Mouse (Mus musculus) neural tube, embryonic 13.5 days (tissue): Measurements from ENCODE around the gene Yif1a. TPM values are rescaled to one million over a fixed set of nuclear protein-coding genes. Genes with fewer than 3 reads are reported as not detected.

ENCODE experiments used
- ATAC-seq: fragments of 200-750 bp; cut with Nextera tagmentation; 2 replicates; pipeline ENCODE4 v1.8.0; 2017; ENCODE audit warnings: low read depth, mild to moderate bottlenecking, moderate TSS enrichment, moderate library complexity
- H3K27ac ChIP-seq: fragments of 300-500 bp; sonication (generic); replicated peaks from 2 replicates; pipeline ENCODE4 v1.5.1; 2015; ENCODE audit warnings: moderate library complexity, mild to moderate bottlenecking, inconsistent platforms
- H3K27me3 ChIP-seq: fragments of 300-500 bp; sonication (generic); 2 replicates; pipeline ENCODE4 v1.6.1; 2015; ENCODE audit warnings: mild to moderate bottlenecking, inconsistent platforms
- H3K36me3 ChIP-seq: fragments of 300-500 bp; sonication (generic); 2 replicates; pipeline ENCODE4 v1.6.1; 2015; ENCODE audit warnings: mild to moderate bottlenecking, inconsistent platforms
- H3K4me1 ChIP-seq: fragments of 300-500 bp; sonication (generic); replicated peaks from 2 replicates; pipeline ENCODE4 v1.6.1; 2015; ENCODE audit warnings: inconsistent platforms
- H3K4me2 ChIP-seq: fragments of 300-500 bp; sonication (generic); 2 replicates; pipeline ENCODE4 v1.6.1; 2015; ENCODE audit warnings: inconsistent platforms, mild to moderate bottlenecking, moderate library complexity
- H3K4me3 ChIP-seq: fragments of 300-500 bp; sonication (generic); 2 replicates; pipeline ENCODE4 v1.5.1; 2015; ENCODE audit warnings: mild to moderate bottlenecking, inconsistent platforms
- H3K9ac ChIP-seq: fragments of 300-500 bp; sonication (generic); 2 replicates; pipeline ENCODE4 v1.6.1; 2015; ENCODE audit warnings: moderate library complexity, mild to moderate bottlenecking, inconsistent platforms
- H3K9me3 ChIP-seq: fragments of 300-500 bp; sonication (generic); 2 replicates; pipeline ENCODE4 v1.6.1; 2016; ENCODE audit warnings: inconsistent platforms
- WGBS: fragments of 180-500 bp; shearing (Covaris S2); methylation state at CpG from one replicate; pipeline ENCODE4 v1.1.7; 2015; 5-methylcytosine and 5-hydroxymethylcytosine counted together
- polyA plus RNA-seq: library from polyadenylated mRNA; unstranded; fragments of >200 nt; fragmentation: Nextera tagmentation; extraction: Ambion mirVana; gene quantifications from 2 replicates; pipeline ENCODE4 v1.2.1, GENCODE M21; 2015

Gene Yif1a
- 51.3 and 67.5 TPM in 2 replicates for polyA plus RNA-seq

DNA sequence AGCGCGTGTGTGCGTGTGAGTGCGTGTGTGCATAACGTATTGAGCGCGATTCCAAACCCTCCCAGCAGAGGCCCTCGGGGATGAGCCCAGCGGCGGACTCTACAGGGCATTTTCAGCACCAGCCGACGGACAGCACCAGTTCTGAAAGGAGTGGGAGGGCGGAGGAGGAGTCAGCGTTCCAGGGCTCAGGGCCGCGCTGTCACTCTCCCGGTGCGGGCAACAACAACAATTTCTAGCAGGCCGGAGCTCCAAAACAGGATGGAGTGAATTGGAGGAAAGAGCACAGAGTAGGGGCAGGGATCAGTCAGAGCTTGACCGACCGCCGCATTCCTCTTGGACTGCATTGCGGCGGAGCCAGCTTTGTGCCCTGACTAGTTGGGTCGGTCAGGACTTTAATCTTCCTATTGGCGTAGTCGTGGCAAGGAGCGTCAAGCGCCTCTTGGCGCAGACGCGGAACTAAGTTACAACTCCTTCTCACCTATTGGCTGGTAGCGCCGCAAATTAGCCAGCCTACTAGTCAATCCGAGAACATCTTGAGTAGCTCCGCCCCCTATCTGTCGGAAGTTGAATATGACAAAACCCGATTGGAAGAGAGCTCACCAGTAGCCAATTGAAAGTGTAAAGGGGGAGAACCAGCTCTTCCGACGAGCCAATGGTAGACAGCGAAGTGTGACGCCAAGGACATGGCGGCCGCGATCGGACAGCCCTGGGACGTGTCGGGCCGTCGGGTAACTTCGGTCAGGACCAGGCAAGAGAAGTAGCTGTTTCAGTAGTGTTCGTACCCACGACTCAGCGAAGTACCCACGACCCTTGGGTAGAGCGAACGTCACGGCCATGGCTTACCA, at the start of gene Yif1a:
Gene Yif1a, plus strand, starts transcription at position 655 of the 845 bp plus-strand sequence.
- peak; percentile 91 for ATAC-seq
- Histone ChIP-seq H3K4me2 (peak within 1 kb of the TSS; percentile 88), H3K9me3 (no peaks in the 10 kb centered on the region), H3K4me3 (peak within 1 kb of the TSS; percentile 86), H3K27me3 (peaks cover 35% of the 10 kb centered on the region), H3K36me3 (peaks cover 34% of the 10 kb centered on the region), H3K27ac (peak within 1 kb of the TSS; percentile 90), H3K4me1 (peaks cover 36% of the 10 kb centered on the region), H3K9ac (peak within 1 kb of the TSS; percentile 85)
- under 1% methylated on average over 58 of the region's 58 CpGs for WGBS

DNA sequence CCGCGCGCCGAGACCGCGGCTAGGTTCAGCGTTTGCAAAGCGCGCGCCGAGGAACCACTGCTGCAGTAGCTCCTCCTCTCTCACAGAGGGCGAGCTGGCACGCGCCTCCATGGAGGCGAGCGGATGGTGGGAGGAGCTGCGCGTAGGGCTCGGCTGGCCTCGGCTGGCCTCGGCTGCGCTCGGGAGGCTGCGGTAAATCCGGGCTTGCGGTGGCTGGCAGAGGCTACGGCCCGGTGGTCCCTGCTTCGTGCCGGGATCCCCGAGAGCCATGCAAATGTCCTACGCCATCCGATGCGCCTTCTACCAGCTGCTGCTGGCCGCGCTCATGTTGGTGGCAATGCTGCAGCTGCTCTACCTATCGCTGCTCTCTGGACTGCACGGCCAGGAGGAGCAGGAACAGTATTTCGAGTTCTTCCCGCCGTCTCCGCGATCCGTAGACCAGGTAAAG, 49.6 kb upstream of the Yif1a start, which contains the start of the genes B4gat1 and AC124502.3:
Gene B4gat1, plus strand, starts transcription at position 118 of the 448 bp plus-strand sequence.
Gene AC124502.3, plus strand, starts transcription at position 183 of the 448 bp plus-strand sequence.
- peak; percentile 90 for ATAC-seq
- H3K4me2 ChIP-seq: peak within 1 kb of the TSS; percentile 89
- H3K27ac ChIP-seq: peak within 1 kb of the TSS; percentile 91
- H3K9me3 ChIP-seq: no peaks in the 10 kb centered on the region
- H3K4me3 ChIP-seq: peak within 1 kb of the TSS; percentile 89
- H3K9ac ChIP-seq: peak within 1 kb of the TSS; percentile 97
- under 1% methylated on average over 44 of the region's 44 CpGs for WGBS
- no peaks in the 10 kb centered on the region for H3K27me3 ChIP-seq
- peaks cover 12% of the 10 kb centered on the region for H3K36me3 ChIP-seq
- H3K4me1 ChIP-seq: peaks cover 41% of the 10 kb centered on the region

DNA sequence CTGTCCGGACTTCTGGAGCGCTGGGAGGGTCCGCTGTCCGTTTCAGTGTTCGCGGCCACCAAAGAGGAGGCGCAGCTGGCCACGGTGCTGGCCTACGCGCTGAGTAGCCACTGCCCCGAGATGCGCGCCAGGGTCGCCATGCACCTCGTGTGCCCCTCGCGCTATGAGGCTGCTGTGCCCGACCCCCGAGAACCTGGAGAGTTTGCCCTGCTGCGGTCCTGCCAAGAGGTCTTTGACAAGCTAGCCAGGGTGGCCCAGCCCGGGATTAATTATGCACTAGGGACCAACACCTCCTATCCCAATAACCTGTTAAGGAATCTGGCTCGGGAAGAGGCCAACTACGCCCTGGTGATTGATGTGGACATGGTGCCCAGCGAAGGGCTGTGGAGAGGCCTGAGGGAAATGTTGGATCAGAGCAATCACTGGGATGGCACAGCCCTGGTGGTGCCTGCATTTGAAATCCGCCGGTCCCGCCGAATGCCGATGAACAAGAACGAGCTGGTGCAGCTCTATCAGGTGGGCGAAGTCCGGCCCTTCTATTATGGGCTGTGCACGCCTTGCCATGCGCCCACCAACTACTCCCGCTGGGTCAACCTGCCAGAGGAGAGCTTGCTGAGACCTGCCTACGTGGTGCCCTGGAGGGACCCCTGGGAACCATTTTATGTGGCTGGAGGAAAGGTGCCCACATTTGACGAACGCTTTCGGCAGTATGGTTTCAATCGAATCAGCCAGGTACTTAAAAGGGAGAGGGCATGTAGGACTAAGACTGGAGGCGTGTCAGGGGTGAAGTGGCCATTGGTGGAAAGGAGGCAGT, 48.8 kb upstream of the Yif1a start:
- WGBS: 12% methylated on average over 41 of the region's 41 CpGs

DNA sequence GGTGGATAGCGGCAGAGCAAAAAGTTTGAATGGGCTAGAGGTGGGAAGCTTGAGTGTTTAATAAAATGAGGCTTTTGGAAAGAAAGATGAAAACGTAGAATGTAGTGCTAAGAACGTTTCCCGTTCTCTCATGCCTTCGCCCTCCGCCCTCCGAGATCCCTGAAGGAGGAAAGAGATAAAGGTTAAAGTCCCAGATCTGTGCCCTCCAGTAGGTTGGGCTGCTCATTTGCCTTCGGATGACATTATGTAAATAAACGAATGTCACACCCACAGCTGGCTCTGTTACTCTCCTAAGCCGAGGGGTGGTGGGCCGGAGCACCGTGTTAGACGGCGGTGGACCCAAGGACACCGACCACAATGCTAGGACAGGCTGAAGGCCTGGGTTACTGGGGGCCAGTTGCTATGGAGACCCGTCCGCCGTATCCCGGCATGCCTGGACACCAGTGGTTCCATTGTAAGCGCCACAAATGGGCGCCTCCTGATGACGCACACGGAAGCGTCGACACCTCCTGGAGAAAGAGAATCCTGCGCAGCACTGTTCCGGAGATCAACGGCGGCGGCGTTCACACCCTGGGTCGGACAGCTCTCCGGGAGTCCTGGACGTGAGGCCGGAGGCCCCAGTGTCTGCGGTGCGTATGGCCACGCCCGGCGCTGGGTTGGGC, 47.3 kb upstream of the Yif1a start, which contains the start of gene Brms1:
Gene Brms1, plus strand, starts transcription at position 493 of the 662 bp plus-strand sequence.
- peak; percentile 60 for ATAC-seq
- Histone ChIP-seq H3K4me1 (peaks cover 41% of the 10 kb centered on the region), H3K4me2 (peak within 1 kb of the TSS; percentile 89), H3K9ac (peak within 1 kb of the TSS; percentile 97), H3K4me3 (peak within 1 kb of the TSS; percentile 89), H3K27me3 (no peaks in the 10 kb centered on the region), H3K36me3 (peaks cover 24% of the 10 kb centered on the region), H3K9me3 (no peaks in the 10 kb centered on the region), H3K27ac (peak within 1 kb of the TSS; percentile 76)
- 7% methylated on average over 40 of the region's 40 CpGs for WGBS

More for the DNA sequence above, 48.8 kb upstream of the Yif1a start:
- no peaks in the 10 kb centered on the region for H3K9me3 ChIP-seq
- H3K27me3 ChIP-seq: no peaks in the 10 kb centered on the region
- peak; percentile 25 for ATAC-seq
- peaks cover 41% of the 10 kb centered on the region for H3K4me1 ChIP-seq
- H3K36me3 ChIP-seq: peaks cover 17% of the 10 kb centered on the region
- H3K27ac ChIP-seq: peak overlapping the region; percentile 91
- H3K9ac ChIP-seq: peak overlapping the region; percentile 97
- H3K4me3 ChIP-seq: peak overlapping the region; percentile 89
- peak overlapping the region; percentile 89 for H3K4me2 ChIP-seq

GRCm38 (mm10) chr19:5041588-5041987, 46.8 kb upstream of the Yif1a start:
- Histone ChIP-seq H3K27me3 (no peaks in the 10 kb centered on the region), H3K4me1 (peaks cover 41% of the 10 kb centered on the region), H3K4me3 (peak overlapping the region; percentile 89), H3K4me2 (peak overlapping the region; percentile 89), H3K27ac (peak overlapping the region; percentile 76), H3K36me3 (peaks cover 30% of the 10 kb centered on the region), H3K9me3 (no peaks in the 10 kb centered on the region), H3K9ac (peak overlapping the region; percentile 97)
- whole genome bisulfite sequencing: 2% methylated on average over 16 of the region's 16 CpGs
- ATAC-seq: peak; percentile 2; the same call in 1 of the 2 replicates

DNA sequence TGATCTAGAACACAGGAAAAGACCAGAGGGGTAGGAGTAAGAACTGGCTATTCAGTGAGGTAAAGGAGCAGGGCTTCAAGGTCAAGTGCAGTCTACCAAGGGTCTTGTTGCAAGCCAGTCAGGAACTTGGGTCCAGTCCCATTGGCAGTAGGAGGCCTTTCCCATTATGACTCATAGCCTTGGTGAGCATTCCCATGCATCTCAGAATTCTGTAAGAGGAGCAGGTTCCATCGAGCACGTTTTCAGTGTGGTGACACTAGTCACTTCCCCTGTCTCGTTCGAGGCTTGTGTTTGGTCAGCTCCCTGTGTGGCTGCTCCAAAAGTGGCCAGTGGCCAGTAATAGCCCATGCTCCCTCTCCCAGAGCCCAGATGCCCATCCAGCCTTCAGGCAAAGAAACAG, 42.8 kb upstream of the Yif1a start:
- Histone ChIP-seq H3K36me3 (peaks cover 65% of the 10 kb centered on the region), H3K9ac (no peak overlapping the region), H3K4me2 (no peak overlapping the region), H3K27ac (no peak overlapping the region), H3K9me3 (no peaks in the 10 kb centered on the region), H3K4me3 (no peak overlapping the region), H3K4me1 (peaks cover 27% of the 10 kb centered on the region), H3K27me3 (peaks cover 11% of the 10 kb centered on the region)
- no peak for ATAC-seq
- 80% methylated on average over 4 of the region's 4 CpGs for WGBS

DNA sequence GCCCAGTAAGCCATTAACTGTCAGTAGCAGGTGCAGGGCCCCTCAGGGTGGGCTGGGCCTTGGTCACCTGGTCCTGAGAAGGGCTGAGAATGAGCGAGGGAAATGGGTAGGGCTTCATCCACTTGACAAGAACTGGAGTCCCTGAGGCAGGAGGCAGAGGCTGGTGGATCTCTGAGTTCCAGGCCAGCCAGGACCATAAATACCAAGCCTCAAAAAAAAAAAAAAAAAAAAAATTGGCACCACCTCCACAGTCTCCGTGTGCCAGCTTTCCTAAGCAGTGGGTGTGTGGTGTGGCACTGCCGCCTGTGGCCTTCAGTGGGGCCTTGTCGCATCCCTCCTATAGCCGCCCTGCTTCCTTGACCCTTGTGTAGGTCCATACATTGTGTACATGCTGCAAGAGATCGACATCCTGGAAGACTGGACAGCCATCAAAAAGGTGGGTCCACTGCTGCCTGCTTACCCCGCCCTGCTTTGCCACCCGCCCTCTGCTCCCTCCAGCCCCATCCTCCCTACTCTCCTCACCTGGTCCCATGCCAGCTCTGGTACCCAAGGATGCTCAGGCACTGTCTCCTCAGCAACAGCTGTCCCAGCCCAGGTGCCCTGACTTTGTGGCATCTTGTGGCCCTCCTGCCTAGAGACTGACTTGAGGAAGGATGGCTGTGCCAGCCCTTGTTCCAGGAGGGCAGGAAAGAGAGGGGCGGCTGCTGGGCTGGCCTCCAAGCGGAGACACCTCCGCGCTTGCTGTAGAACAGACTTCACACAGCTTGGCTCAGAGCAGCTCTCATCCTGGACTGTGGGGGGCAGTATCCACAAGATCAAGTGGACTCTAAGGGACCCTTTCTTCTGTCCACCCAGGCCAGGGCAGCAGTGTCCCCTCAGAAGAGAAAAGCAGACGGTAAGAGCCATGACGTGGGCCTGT, 39.9 kb upstream of the Yif1a start:
- Histone ChIP-seq H3K36me3 (peaks cover 56% of the 10 kb centered on the region), H3K27me3 (peaks cover 40% of the 10 kb centered on the region), H3K4me2 (no peak overlapping the region), H3K9me3 (no peaks in the 10 kb centered on the region), H3K9ac (no peak overlapping the region), H3K4me1 (peaks cover 18% of the 10 kb centered on the region), H3K27ac (no peak overlapping the region), H3K4me3 (no peak overlapping the region)
- no peak for ATAC-seq
- WGBS: 88% methylated on average over 14 of the region's 14 CpGs

GRCm38 (mm10) chr19:5049325-5049724, 39.0 kb upstream of the Yif1a start:
- ATAC-seq: no peak

DNA sequence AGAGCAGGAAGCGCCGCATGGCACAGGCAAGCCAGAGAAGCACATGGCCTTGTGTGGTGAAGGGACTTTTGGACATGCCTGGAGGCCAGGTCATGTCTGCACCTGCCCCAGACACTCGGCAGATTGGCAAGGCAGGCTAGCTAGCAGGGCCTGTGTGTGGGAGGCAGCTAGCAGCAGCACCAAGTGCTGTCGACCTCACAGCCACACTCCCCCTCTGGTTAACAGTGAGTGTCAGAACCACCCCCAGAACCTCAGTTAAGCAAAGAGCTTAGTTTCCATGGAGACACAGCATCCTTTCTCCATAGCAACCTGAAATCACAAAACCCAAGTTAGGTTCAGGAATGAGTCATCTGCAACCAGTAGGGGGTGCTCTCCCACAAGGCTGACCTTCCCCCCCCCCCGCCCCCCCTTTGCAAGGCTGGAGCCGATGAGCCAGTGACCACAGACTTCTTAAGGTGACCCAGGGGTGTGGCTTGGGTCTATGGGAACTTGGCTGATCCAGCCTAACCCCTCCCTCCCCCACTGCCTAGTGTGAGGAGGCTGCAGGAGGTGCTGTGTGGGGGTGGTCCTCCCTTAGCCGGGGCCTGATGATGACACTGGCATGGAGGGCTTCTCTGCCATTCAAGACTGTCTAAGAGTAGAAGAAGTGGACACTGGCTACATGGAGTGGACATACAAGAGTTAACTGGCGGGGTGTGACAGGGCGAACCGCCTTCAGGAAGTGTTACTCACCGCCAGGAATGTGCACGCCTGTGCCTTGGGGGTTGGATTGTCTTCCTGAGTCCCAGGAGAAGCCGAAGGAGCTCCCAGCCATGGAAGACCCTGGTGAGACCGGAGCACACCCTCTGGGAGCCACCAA, 38.1 kb upstream of the Yif1a start, which contains the start of gene Rin1:
Gene Rin1, plus strand, starts transcription at position 435 of the 859 bp plus-strand sequence.
- peaks cover 18% of the 10 kb centered on the region for H3K4me1 ChIP-seq
- H3K9ac ChIP-seq: 0 out of 2 replicates have a peak within 1 kb of the TSS, but pooled peaks have one; percentile 6
- peak within 1 kb of the TSS; percentile 15 for H3K4me2 ChIP-seq
- H3K9me3 ChIP-seq: no peaks in the 10 kb centered on the region
- 0 out of 2 replicates have a peak, but pooled peaks have one; percentile 8 for ATAC-seq
- no peak within 1 kb of the TSS for H3K27ac ChIP-seq
- peaks cover 48% of the 10 kb centered on the region for H3K36me3 ChIP-seq
- WGBS: 19% methylated on average over 14 of the region's 14 CpGs
- H3K4me3 ChIP-seq: peak within 1 kb of the TSS; percentile 9
- H3K27me3 ChIP-seq: peaks cover 59% of the 10 kb centered on the region

More at GRCm38 (mm10) chr19:5049325-5049724, 39.0 kb upstream of the Yif1a start:
- H3K4me1 ChIP-seq: peaks cover 18% of the 10 kb centered on the region
- peaks cover 49% of the 10 kb centered on the region for H3K27me3 ChIP-seq
- no peaks in the 10 kb centered on the region for H3K9me3 ChIP-seq
- 83% methylated on average over 6 of the region's 6 CpGs for WGBS
- no peak overlapping the region for H3K27ac ChIP-seq
- H3K9ac ChIP-seq: no peak overlapping the region
- H3K4me3 ChIP-seq: no peak overlapping the region
- peaks cover 48% of the 10 kb centered on the region for H3K36me3 ChIP-seq
- H3K4me2 ChIP-seq: no peak overlapping the region

DNA sequence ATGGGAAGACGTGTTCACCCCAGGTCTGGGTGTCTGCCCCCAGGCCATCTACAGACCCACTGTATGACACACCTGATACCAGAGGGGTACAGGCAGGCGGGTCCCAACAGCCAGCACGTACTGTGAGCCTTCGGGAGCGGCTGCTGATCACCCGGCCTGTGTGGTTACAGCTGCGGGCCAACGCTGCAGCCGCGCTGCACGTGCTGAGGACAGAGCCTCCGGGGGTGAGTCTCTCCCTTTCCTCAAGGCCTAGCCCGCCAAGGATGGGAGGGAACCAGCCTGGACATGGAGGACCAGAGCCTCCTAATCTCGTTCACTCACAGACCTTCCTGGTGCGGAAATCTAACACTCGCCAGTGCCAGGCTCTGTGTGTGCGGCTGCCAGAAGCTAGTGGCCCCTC, 37.3 kb upstream of the Yif1a start:
- ATAC-seq: peak; percentile 43; the same call in 1 of the 2 replicates
- H3K27ac ChIP-seq: no peak overlapping the region
- peaks cover 40% of the 10 kb centered on the region for H3K36me3 ChIP-seq
- no peaks in the 10 kb centered on the region for H3K9me3 ChIP-seq
- H3K4me3 ChIP-seq: peak overlapping the region; percentile 9
- 0 out of 2 replicates have a peak overlapping the region, but pooled peaks have one; percentile 6 for H3K9ac ChIP-seq
- WGBS: 11% methylated on average over 17 of the region's 17 CpGs
- peak overlapping the region; percentile 15 for H3K4me2 ChIP-seq
- H3K27me3 ChIP-seq: peaks cover 63% of the 10 kb centered on the region
- peaks cover 18% of the 10 kb centered on the region for H3K4me1 ChIP-seq
